Mouse (Mus musculus): ENCODE results near the gene Mvd. TPM values are rescaled to one million over a fixed set of nuclear protein-coding genes. Genes with fewer than 3 reads are reported as not detected.

Mvd gene
- total RNA-seq (2021): 10 to 100 TPM; 16.7 to 17.6 TPM
- long read RNA-seq, experiment 1, transcript Mvd-201 (10 exons, 1,756 nt): major isoform, 19 of 21 reads
- long read RNA-seq, experiment 1, partial matches to known transcripts: 1 of 21 reads
- long read RNA-seq, experiment 1, other reads (novel, unspliced or antisense): 1 of 21 reads
- long read RNA-seq, experiment 2, transcript Mvd-201 (10 exons, 1,756 nt): major isoform, 27 of 31 reads
- long read RNA-seq, experiment 2, partial matches to known transcripts: 2 of 31 reads
- long read RNA-seq, experiment 2, other reads (novel, unspliced or antisense): 2 of 31 reads

GRCm38 (mm10) chr8:122443262-122444006 lies at the start of gene Mvd:
TSS of gene Mvd (minus strand) at chr8:122443422.
- peak; percentile 37; the same call in 1 of the 2 replicates for TF ChIP-seq CTCF (conservative IDR thresholded peaks at IDR 0.05)
- peak within 1 kb of the TSS; percentile 75 for H3K4me3 ChIP-seq
- peak; percentile 98 to 100 for DNase-seq (ENCODE audit: low spot score in 2 of 2)
- peak within 1 kb of the TSS; percentile 96 for H3K27ac ChIP-seq

DNA sequence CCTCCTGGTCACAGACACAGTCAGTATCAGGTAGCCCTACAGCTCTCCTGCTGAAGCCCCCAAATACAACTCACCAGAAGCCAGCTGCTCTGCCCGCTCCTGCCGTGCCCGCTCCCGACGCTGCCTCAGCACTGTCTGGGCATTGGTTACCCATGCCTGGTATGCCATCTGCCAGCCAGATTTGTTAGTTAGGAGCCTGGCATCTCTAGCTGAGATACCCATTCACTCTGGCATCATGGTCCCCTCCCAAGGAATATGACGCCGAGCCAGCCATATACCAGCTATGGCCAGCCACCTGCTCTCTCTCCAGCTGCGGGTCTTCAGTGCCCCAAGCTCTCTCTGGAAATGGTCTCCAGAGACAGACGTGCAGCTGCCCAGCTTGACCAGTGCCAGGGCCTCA lies 45.2 kb upstream of the Mvd start:
- no peak overlapping the region for H3K27ac ChIP-seq
- DNase-seq (ENCODE audit: low spot score in 2 of 2): peak; percentile 55
- TF ChIP-seq CTCF (conservative IDR thresholded peaks at IDR 0.05): no peak
- H3K4me3 ChIP-seq: no peak overlapping the region

GRCm38 (mm10) chr8:122484831-122485230 lies 41.6 kb upstream of the Mvd start:
- no peak for TF ChIP-seq CTCF (conservative IDR thresholded peaks at IDR 0.05)
- H3K4me3 ChIP-seq: no peak overlapping the region
- no peak for DNase-seq (ENCODE audit: low spot score in 2 of 2)
- H3K27ac ChIP-seq: no peak overlapping the region

GRCm38 (mm10) chr8:122483877-122484276 lies 40.7 kb upstream of the Mvd start:
- DNase-seq (ENCODE audit: low spot score in 2 of 2): no peak
- H3K4me3 ChIP-seq: no peak overlapping the region
- H3K27ac ChIP-seq: no peak overlapping the region
- peak; percentile 42 for TF ChIP-seq CTCF (conservative IDR thresholded peaks at IDR 0.05)

GRCm38 (mm10) chr8:122482448-122482847 lies 39.2 kb upstream of the Mvd start:
- TF ChIP-seq CTCF (conservative IDR thresholded peaks at IDR 0.05): no peak
- no peak overlapping the region for H3K27ac ChIP-seq
- no peak overlapping the region for H3K4me3 ChIP-seq
- no peak for DNase-seq (ENCODE audit: low spot score in 2 of 2)

GRCm38 (mm10) chr8:122475580-122476320 lies 32.5 kb upstream of the Mvd start, which contains the start of the genes Rnf166 and Ctu2:
TSS of gene Rnf166 (minus strand) at chr8:122476064.
TSS of gene Ctu2 (plus strand) at chr8:122476143.
- Histone ChIP-seq H3K27ac (peak within 1 kb of the TSS; percentile 95), H3K4me3 (peak within 1 kb of the TSS; percentile 94)
- DNase-seq (ENCODE audit: low spot score in 2 of 2): peak; percentile 87 to 97
- TF ChIP-seq CTCF (conservative IDR thresholded peaks at IDR 0.05): no peak

DNA sequence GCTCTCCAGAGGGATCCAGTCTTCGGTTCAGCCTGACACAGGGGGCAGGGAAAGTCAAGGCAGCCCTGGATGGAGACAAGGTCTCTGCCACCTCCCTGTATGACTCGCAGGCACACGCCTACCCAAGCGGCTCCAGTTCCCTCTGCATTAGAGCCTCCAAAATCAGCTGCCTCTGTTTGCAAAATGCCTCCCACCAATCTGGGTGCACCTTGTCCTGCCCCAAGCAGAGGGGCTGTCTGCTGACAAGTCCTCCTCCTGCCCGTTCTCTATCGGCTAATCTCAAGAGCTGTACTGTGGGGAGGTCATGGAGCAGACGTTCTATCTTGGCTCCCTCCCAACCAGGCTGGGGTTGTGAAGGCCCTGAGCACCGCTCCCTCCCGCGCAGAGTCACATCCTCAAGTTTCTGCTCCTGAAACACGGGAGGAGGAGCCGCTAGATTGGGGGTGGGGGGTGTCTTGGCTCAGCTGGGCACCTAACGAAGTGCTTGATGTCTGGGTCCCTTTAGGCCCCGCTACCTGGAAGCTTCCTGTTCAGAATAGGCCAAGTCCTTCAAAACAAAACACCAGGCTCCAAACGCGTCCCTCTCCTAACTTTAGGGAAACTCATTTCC lies 31.8 kb upstream of the Mvd start:
- no peak for TF ChIP-seq CTCF (conservative IDR thresholded peaks at IDR 0.05)
- DNase-seq (ENCODE audit: low spot score in 2 of 2): peak in 1 of 2 experiments; percentile 28
- H3K4me3 ChIP-seq: peak overlapping the region; percentile 94
- peak overlapping the region; percentile 95 for H3K27ac ChIP-seq

DNA sequence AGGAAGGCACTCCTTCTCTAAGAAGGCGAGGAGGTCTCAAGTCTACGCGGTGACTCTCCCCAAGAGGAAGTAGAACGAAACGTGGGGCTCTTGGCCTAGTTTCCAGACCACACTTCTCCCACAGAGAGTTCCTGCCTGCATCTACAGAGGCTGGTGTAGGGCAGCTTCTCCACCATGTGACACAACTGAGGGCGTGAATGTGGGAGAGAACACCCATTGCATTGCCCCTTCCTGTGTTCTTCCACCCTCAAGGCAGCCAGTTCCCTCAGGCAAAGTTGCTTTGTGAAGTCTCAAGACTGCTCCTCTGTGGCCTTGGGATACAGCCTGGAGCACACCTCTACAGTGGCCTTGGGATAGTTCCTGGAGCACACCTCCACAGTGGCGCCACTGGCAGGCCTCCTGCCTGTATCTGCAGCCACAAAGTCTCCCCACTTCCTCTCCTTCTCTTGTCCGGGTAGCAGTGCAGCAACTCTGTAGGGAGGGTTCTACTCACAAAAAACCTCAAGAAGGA lies 30.7 kb upstream of the Mvd start:
- DNase-seq (ENCODE audit: low spot score in 2 of 2): no peak
- H3K4me3 ChIP-seq: no peak overlapping the region
- H3K27ac ChIP-seq: peak overlapping the region; percentile 36; the same call in 1 of the 2 replicates
- no peak for TF ChIP-seq CTCF (conservative IDR thresholded peaks at IDR 0.05)

- Histone ChIP-seq H3K27ac (no peak overlapping the region), H3K4me3 (no peak overlapping the region)
- no peak for DNase-seq (ENCODE audit: low spot score in 2 of 2)
- no peak for TF ChIP-seq CTCF (conservative IDR thresholded peaks at IDR 0.05)
Measured at GRCm38 (mm10) chr8:122470691-122471090, 27.5 kb upstream of the Mvd start.

- H3K27ac ChIP-seq: no peak overlapping the region
- no peak for DNase-seq (ENCODE audit: low spot score in 2 of 2)
- no peak for TF ChIP-seq CTCF (conservative IDR thresholded peaks at IDR 0.05)
- no peak overlapping the region for H3K4me3 ChIP-seq
Measured at GRCm38 (mm10) chr8:122469965-122470364, 26.7 kb upstream of the Mvd start.

DNA sequence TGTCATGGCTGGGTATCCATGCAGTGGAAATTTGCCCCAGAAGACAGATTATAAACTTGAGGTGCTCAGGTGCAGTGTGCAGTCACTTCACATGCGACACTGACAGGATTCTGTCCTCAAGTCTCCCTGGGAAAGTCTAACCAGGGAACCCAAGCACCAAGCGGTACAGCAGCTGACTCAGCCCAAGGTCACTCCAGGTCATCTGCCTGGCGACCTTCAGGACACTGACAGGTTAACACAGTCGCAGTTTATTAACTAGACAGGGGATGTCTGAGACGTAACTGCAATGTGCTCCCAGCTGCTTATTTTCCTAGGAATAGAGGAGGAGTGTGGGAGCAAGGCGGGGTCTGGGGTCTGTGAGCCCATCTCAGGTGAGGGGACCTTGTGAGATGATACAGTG lies 26.2 kb upstream of the Mvd start:
- Histone ChIP-seq H3K27ac (no peak overlapping the region), H3K4me3 (no peak overlapping the region)
- no peak for TF ChIP-seq CTCF (conservative IDR thresholded peaks at IDR 0.05)
- no peak for DNase-seq (ENCODE audit: low spot score in 2 of 2)

DNA sequence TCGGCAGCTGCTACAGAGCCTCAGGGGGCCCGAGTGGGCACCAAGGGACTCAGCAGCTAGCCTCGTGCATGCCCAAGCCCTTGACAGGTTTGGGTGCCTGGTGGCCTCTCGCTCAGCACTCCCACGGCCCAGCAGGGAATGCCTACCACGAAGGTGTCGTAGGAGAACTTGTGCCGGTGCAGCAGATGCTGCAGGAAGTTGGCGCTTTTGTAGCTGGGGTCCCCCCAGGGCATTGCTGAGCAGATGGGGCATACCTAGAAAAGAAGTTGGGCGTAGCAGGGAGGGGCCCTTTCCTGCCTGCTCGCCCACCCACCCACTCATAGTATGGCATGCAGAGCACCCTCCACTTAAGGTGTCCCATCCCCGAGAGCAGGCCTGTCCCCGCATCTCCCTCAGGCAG lies 24.6 kb upstream of the Mvd start:
- Histone ChIP-seq H3K4me3 (no peak overlapping the region), H3K27ac (no peak overlapping the region)
- DNase-seq (ENCODE audit: low spot score in 2 of 2): no peak
- no peak for TF ChIP-seq CTCF (conservative IDR thresholded peaks at IDR 0.05)

All from layer of hippocampus, adult 2 months (tissue).